Mouse (Mus musculus) c-Kit-positive CD71-negative TER-119-negative erythroid progenitor cells, embryonic 14.5 days (primary cell): ENCODE measurements around the gene Pbxip1.

ENCODE experiments used
- DNase-seq: peaks from one replicate; pipeline ENCODE4 v3.0.0-alpha.2; 2013; ENCODE audit warnings: low read depth

Gene Pbxip1

GRCm38 (mm10) chr3:89432606-89433005 is 3.9 kb upstream of the Pbxip1 start:
- DNase-seq, result no peak

GRCm38 (mm10) chr3:89434532-89434931 is 2.0 kb upstream of the Pbxip1 start:
- DNase-seq, result no peak

- DNase-seq, result no peak
Measured at GRCm38 (mm10) chr3:89435041-89435440, 1.5 kb upstream of the Pbxip1 start.

GRCm38 (mm10) chr3:89437269-89437668 is 763 bp downstream of the Pbxip1 start:
- DNase-seq, result no peak

- DNase-seq, result no peak
Measured at GRCm38 (mm10) chr3:89440691-89441090, 4.2 kb downstream of the Pbxip1 start.

- DNase-seq, result no peak
Measured at GRCm38 (mm10) chr3:89448720-89449537, 12.4 kb downstream of the Pbxip1 start.

- DNase-seq, result peak; percentile 77
Measured at GRCm38 (mm10) chr3:89449541-89449940, 13.0 kb downstream of the Pbxip1 start.

GRCm38 (mm10) chr3:89451916-89452315 is 15.4 kb downstream of the Pbxip1 start:
- DNase-seq, result no peak

- DNase-seq, result no peak
Measured at GRCm38 (mm10) chr3:89454401-89455177, 18.1 kb downstream of the Pbxip1 start, which contains the start of gene Pmvk. Gene Pmvk, plus strand, starts transcription at chr3:89454541.

- DNase-seq, result no peak
Measured at GRCm38 (mm10) chr3:89455786-89456285, 19.3 kb downstream of the Pbxip1 start.

- DNase-seq, result peak; percentile 86
Measured at GRCm38 (mm10) chr3:89456726-89457665, 20.5 kb downstream of the Pbxip1 start.

GRCm38 (mm10) chr3:89458372-89458964 is 22.0 kb downstream of the Pbxip1 start:
- no peak for DNase-seq

GRCm38 (mm10) chr3:89458965-89459807 is 22.7 kb downstream of the Pbxip1 start:
- DNase-seq, result peak; percentile 90

GRCm38 (mm10) chr3:89468268-89468667 is 31.8 kb downstream of the Pbxip1 start:
- no peak for DNase-seq

GRCm38 (mm10) chr3:89472280-89472679 is 35.8 kb downstream of the Pbxip1 start:
- DNase-seq, result no peak

GRCm38 (mm10) chr3:89473838-89474237 is 37.3 kb downstream of the Pbxip1 start:
- no peak for DNase-seq

- no peak for DNase-seq
Measured at GRCm38 (mm10) chr3:89479055-89479454, 42.5 kb downstream of the Pbxip1 start.

GRCm38 (mm10) chr3:89481488-89481887 is 45.0 kb downstream of the Pbxip1 start:
- DNase-seq, result peak; percentile 51

- no peak for DNase-seq
Measured at GRCm38 (mm10) chr3:89482249-89482648, 45.7 kb downstream of the Pbxip1 start.

- DNase-seq, result peak; percentile 62
Measured at GRCm38 (mm10) chr3:89484766-89485524, 48.4 kb downstream of the Pbxip1 start.
